Mouse (Mus musculus) E14TG2a.4 (cell line): ENCODE measurements around the gene Mdm2.

Experiments
- CTCF ChIP-seq: conservative IDR thresholded peaks from 2 replicates; pipeline ENCODE4 v1.5.1; 2014; ENCODE audit warnings: low read length
- NANOG ChIP-seq: IDR thresholded peaks from 2 replicates; pipeline ENCODE4 v1.6.1; 2014; ENCODE audit warnings: borderline replicate concordance, low read length, mixed read lengths
- POU5F1 ChIP-seq: IDR thresholded peaks from 2 replicates; pipeline ENCODE4 v1.6.1; 2014; ENCODE audit warnings: low read length, borderline replicate concordance

GRCm38 (mm10) chr10:117730637-117731203 is 20.2 kb upstream of the Mdm2 start:
- TF ChIP-seq CTCF, result no peak
- TF ChIP-seq NANOG, result no peak
- TF ChIP-seq POU5F1, result no peak
